Mouse (Mus musculus) heart, embryonic 15.5 days (tissue): ENCODE results near the gene Atxn2l. TPM values are rescaled to one million over a fixed set of nuclear protein-coding genes. Genes with fewer than 3 reads are reported as not detected.
"Not testable (repeated sequence)": the region's sequence is repeated elsewhere in the genome, so short reads cannot be mapped to it uniquely, and the experiment has no call there.

Source experiments
- ATAC-seq: fragments of 200-750 bp; cut with Nextera tagmentation; replicated peaks from 2 replicates; pipeline ENCODE4 v1.8.0; 2017; ENCODE audit warnings: low read depth, moderate TSS enrichment; ENCODE audit not compliant: insufficient number of reproducible peaks, insufficient read depth, low FRiP score
- H3K27ac ChIP-seq: fragments of 300-500 bp; sonication (generic); 2 replicates; pipeline ENCODE4 v1.5.1; 2015; ENCODE audit warnings: mild to moderate bottlenecking, inconsistent platforms
- H3K27me3 ChIP-seq: fragments of 300-500 bp; sonication (generic); 2 replicates; pipeline ENCODE4 v1.6.1; 2015; ENCODE audit warnings: inconsistent platforms
- H3K36me3 ChIP-seq: fragments of 300-500 bp; sonication (generic); 2 replicates; pipeline ENCODE4 v1.6.1; 2015; ENCODE audit warnings: mild to moderate bottlenecking, inconsistent platforms
- H3K4me1 ChIP-seq: fragments of 300-500 bp; sonication (generic); replicated peaks from 2 replicates; pipeline ENCODE4 v1.6.1; 2015; ENCODE audit warnings: inconsistent platforms
- H3K4me2 ChIP-seq: fragments of 300-500 bp; sonication (generic); 2 replicates; pipeline ENCODE4 v1.6.1; 2015; ENCODE audit warnings: inconsistent platforms, mild to moderate bottlenecking, moderate library complexity
- H3K4me3 ChIP-seq: fragments of 300-500 bp; sonication (generic); 2 replicates; pipeline ENCODE4 v1.5.1; 2015; ENCODE audit warnings: mild to moderate bottlenecking, inconsistent platforms
- H3K9ac ChIP-seq: fragments of 300-500 bp; sonication (generic); 2 replicates; pipeline ENCODE4 v1.6.1; 2015; ENCODE audit warnings: mild to moderate bottlenecking, inconsistent platforms
- H3K9me3 ChIP-seq: fragments of 300-500 bp; sonication (generic); replicated peaks from 2 replicates; pipeline ENCODE4 v1.6.1; 2016; ENCODE audit warnings: inconsistent platforms
- WGBS: fragments of 180-500 bp; shearing (Covaris S2); methylation state at CpG from one replicate; pipeline ENCODE4 v1.1.7; 2015; ENCODE audit warnings: mixed read lengths; 5-methylcytosine and 5-hydroxymethylcytosine counted together
- polyA plus RNA-seq: library from polyadenylated mRNA; unstranded; fragments of >200 nt; fragmentation: Nextera tagmentation; extraction: Ambion mirVana; gene quantifications from 2 replicates; pipeline ENCODE4 v1.2.1, GENCODE M21; 2015

The Atxn2l gene
- polyA plus RNA-seq, 1 experiment from 2014 or later: 31.0 TPM

DNA sequence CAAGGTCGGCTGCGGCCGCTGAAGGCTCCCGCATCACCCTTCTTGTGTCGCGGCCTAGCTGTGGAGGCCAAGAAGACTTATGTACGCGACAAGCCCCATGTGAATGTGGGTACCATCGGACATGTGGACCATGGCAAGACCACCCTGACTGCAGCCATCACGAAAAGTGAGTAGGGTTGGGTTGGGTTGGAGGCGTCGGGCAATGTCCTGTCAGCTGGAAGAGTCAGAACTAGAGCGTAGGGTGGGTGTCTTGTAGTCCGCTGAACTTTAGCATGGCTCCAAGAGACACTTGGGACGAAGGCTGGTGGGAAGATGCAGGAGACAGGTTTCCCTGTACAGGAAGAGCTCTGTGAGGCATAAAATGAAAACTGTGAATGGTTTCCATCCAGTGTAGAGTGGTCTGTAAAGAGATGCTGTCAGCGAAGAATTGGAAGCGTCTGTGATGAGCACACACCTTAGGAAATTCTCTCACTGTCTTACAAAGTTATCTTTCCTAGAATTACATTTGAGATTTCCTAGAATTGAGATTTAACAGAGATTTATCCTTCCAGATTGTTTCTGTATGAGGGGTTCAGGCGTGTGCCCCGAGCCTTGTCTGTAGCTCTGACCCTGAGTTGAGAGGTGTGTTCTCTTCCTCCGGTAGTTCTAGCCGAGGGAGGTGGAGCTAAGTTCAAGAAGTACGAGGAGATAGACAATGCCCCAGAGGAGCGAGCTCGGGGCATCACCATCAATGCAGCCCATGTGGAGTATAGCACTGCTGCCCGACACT, 15.4 kb downstream of the Atxn2l start:
- Histone ChIP-seq H3K4me3 (peak overlapping the region; percentile 78), H3K9ac (peak overlapping the region; percentile 81), H3K4me1 (peaks cover 11% of the 10 kb centered on the region), H3K27ac (peak overlapping the region; percentile 70), H3K4me2 (peak overlapping the region; percentile 82), H3K36me3 (peaks cover 37% of the 10 kb centered on the region)
- 11% methylated on average over 25 of the region's 25 CpGs for WGBS
- not testable (repeated sequence) for H3K27me3 ChIP-seq, H3K9me3 ChIP-seq
- 0 out of 2 replicates have a peak, but pooled peaks have one; percentile 2 for ATAC-seq

DNA sequence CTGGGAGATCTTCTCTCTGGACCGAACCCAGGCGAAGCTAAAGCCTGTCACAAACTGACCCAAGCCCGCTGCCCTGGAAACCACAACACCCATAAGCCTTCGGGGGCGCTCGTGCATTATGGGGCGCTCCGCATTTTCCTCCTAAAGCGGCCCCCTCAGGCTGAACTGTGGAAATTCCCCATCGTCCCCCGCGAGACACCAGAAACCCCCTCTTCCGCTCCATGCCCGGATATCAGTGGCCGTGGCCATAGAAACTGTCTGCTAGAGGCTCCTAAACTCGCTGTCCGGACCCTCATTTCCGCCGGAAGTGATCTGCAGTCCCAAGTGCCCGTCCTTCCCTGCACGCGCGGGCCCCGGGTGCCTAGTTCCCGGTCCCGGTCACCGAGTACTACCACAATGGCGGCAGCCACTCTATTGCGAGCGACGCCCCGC, 16.2 kb downstream of the Atxn2l start, which contains the start of gene Tufm:
Gene Tufm, plus strand, starts transcription at position 310 of the 432 bp plus-strand sequence.
- peak within 1 kb of the TSS; percentile 81 for H3K9ac ChIP-seq
- no peaks in the 10 kb centered on the region for H3K27me3 ChIP-seq
- H3K4me2 ChIP-seq: peak within 1 kb of the TSS; percentile 82
- peak; percentile 86 for ATAC-seq
- under 1% methylated on average over 32 of the region's 32 CpGs for WGBS
- no peaks in the 10 kb centered on the region for H3K9me3 ChIP-seq
- H3K4me1 ChIP-seq: peaks cover 14% of the 10 kb centered on the region
- peak within 1 kb of the TSS; percentile 78 for H3K4me3 ChIP-seq
- peaks cover 29% of the 10 kb centered on the region for H3K36me3 ChIP-seq
- peak within 1 kb of the TSS; percentile 70 for H3K27ac ChIP-seq

DNA sequence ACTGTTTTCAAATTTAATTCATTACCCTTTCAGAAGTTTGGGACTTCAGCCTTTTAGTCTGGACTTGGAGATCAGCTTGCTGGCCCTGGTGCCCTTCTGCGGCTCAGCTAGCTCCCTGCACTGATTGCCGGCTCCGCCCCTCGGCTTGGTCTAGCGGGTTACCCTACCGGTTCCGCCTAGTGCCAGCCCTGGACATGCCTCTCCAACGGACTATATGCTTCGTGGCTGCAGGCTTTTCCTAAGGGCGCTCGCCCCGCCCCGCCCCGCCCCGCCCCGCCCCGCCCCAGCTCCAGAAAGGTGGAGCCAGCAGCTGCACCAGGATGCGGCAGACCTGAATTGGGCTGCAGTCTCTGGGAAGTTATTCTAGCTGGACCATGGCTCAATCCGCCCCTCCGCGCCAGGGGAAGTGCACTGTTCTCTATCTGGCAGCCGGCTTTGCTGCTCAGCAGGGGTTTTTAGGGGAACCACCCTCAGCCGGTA, 20.8 kb downstream of the Atxn2l start:
- peak; percentile 87 for ATAC-seq
- peak overlapping the region; percentile 57 for H3K9ac ChIP-seq
- H3K27me3 ChIP-seq: no peaks in the 10 kb centered on the region
- peak overlapping the region; percentile 43 for H3K4me3 ChIP-seq
- no peaks in the 10 kb centered on the region for H3K36me3 ChIP-seq
- under 1% methylated on average over 23 of the region's 23 CpGs for WGBS
- peak overlapping the region; percentile 79 for H3K4me2 ChIP-seq
- H3K27ac ChIP-seq: peak overlapping the region; percentile 85
- no peaks in the 10 kb centered on the region for H3K9me3 ChIP-seq
- peaks cover 6% of the 10 kb centered on the region for H3K4me1 ChIP-seq

DNA sequence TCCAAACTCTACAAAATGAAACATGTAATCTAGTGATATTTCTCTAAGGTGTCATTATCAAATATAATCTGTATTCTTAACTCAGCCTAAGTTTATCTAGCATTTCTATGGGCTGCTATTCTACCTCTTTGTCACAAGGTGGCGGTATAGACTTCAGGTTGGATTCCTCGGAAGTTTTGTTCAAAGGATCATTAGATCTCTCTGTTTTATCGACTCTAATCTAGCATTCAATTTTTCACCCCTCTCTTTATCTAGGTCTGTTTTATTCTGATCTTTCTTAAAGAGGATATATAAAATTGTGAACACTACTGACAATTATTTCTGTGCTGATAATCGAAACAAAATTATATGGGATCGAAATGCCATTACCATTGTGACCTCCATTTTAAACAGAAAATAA, 21.5 kb downstream of the Atxn2l start:
- Histone ChIP-seq H3K27me3 (no peaks in the 10 kb centered on the region), H3K36me3 (no peaks in the 10 kb centered on the region), H3K4me2 (no peak overlapping the region), H3K9ac (no peak overlapping the region), H3K27ac (no peak overlapping the region), H3K4me3 (no peak overlapping the region), H3K4me1 (peaks cover 5% of the 10 kb centered on the region), H3K9me3 (no peaks in the 10 kb centered on the region)
- 18% methylated on average over 5 of the region's 5 CpGs for WGBS
- no peak for ATAC-seq

DNA sequence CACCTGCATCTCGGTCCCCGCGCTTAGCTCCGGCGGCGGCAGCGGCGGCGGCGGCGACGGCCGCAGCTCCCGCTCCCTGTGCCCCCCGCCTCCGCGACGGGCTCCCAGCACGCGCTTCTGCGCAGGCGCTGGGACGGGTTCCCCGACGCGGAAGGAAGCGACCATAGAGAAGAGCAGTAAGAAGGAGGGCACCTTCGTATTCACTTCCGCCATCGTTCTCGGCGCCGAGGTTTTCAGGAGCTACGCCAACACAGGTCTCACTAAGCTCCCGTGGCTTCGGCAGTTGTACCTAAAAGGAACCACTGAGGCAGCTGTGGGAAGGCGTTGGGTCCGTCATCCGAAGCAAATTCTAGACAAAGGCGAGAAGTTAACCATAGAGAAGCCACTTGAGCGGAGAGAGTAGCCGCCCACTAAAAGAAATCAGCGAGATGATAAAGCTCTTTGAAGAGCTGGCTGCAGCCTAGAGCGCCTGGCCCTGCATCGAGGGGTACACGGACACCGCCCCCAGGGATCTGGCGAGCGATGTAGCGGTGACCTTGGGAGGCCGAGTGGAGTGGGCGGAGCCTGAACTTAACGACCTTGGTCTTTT, 28.1 kb downstream of the Atxn2l start, which contains the start of gene Sh2b1:
Gene Sh2b1, minus strand, starts transcription at position 432 of the 589 bp plus-strand sequence.
- no peaks in the 10 kb centered on the region for H3K9me3 ChIP-seq
- peak within 1 kb of the TSS; percentile 86 for H3K4me2 ChIP-seq
- peaks cover 25% of the 10 kb centered on the region for H3K36me3 ChIP-seq
- peak; percentile 90 for ATAC-seq
- H3K4me3 ChIP-seq: peak within 1 kb of the TSS; percentile 82
- under 1% methylated on average over 53 of the region's 53 CpGs for WGBS
- H3K27me3 ChIP-seq: no peaks in the 10 kb centered on the region
- H3K27ac ChIP-seq: peak within 1 kb of the TSS; percentile 96
- H3K9ac ChIP-seq: peak within 1 kb of the TSS; percentile 90
- peaks cover 30% of the 10 kb centered on the region for H3K4me1 ChIP-seq

DNA sequence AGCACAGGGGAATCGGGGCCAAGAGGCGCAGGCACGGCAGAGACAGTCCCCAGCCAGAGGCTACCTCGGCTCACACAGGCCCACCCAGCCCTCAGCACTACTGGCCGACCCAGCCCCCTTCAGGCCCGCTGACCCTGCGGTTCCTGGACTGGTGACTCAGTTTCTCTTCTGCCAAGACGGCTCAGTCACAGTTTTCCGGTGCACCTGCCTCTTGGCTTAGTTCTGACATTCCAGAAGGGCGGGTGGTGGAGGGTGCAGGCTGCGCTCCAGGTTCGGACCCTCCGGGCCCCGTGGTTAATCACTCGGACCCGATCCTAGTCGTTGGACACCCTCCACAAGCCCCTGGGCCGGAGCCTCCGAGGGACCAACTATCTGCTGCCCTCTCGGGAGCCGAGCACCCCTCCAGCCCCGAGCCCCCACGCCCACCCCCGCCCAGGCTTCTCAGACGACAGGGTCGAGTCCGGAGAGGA, 28.7 kb downstream of the Atxn2l start:
- peaks cover 30% of the 10 kb centered on the region for H3K4me1 ChIP-seq
- H3K9me3 ChIP-seq: no peaks in the 10 kb centered on the region
- peaks cover 30% of the 10 kb centered on the region for H3K36me3 ChIP-seq
- H3K27ac ChIP-seq: peak overlapping the region; percentile 96
- peak overlapping the region; percentile 82 for H3K4me3 ChIP-seq
- H3K4me2 ChIP-seq: peak overlapping the region; percentile 86
- peak; percentile 20 for ATAC-seq
- WGBS: under 1% methylated on average over 25 of the region's 27 CpGs
- H3K27me3 ChIP-seq: no peaks in the 10 kb centered on the region
- peak overlapping the region; percentile 90 for H3K9ac ChIP-seq

DNA sequence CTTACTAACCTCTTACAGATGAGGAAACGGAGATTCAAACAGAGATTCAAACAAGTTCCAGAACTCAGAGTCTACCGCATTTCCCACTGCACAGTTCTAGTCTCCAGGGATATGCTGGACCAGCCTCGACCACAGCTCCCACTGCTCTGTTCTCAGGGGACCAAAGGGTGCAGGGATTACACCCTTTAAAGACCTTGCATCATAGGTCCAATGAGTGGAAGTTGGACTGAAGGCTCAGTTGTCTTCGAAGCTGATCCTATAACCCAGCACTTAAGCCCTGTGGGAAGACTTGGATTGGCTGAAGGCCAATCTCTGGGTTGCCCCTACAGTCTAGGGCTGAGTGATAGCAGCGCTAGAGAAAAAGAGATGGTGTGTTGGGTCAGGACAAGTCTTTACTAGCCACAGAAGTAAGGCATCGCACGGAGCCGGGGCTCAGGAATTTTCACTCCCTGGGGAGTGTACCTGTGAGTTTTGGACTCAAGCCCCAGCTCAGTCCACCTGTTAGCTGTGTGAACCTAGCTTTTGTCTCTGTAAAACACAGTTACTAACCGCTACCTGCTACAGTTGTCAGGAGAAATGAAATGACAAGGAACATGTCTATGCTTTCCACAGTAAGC, 29.7 kb downstream of the Atxn2l start:
- Histone ChIP-seq H3K4me1 (peaks cover 30% of the 10 kb centered on the region), H3K4me3 (peak overlapping the region; percentile 82)

DNA sequence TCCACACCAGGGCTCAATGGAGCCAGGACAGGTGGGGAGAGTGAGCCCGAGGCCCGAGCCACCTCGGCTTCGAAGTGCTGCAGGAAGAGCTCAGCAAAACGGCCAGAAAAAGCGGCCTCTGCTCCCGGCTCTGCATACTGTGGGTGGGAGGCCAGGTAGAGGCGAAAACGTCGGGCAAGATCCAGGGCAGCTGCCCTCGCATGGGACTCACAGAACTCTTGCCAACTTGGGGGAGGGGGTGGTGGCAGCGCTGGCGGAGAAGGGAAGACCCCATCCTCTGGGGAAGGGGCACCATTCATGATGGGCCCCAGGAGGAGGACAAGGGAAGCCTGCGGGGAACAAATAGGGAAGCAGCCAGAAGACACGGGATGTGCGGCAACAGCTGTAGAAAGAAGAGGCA, 30.5 kb downstream of the Atxn2l start:
- Histone ChIP-seq H3K27ac (no peak overlapping the region), H3K4me2 (no peak overlapping the region; the same call in 1 of the 2 replicates), H3K4me1 (peaks cover 30% of the 10 kb centered on the region), H3K9ac (peak overlapping the region; percentile 0; the same call in 1 of the 2 replicates), H3K4me3 (0 out of 2 replicates have a peak overlapping the region, but pooled peaks have one; percentile 82), H3K27me3 (no peaks in the 10 kb centered on the region), H3K36me3 (peaks cover 48% of the 10 kb centered on the region), H3K9me3 (no peaks in the 10 kb centered on the region)
- 89% methylated on average over 16 of the region's 16 CpGs for WGBS
- ATAC-seq: no peak

More for the DNA sequence above, 29.7 kb downstream of the Atxn2l start:
- H3K9me3 ChIP-seq: no peaks in the 10 kb centered on the region
- peak overlapping the region; percentile 86 for H3K4me2 ChIP-seq
- H3K27me3 ChIP-seq: no peaks in the 10 kb centered on the region
- peak overlapping the region; percentile 90; the same call in 1 of the 2 replicates for H3K9ac ChIP-seq
- peaks cover 39% of the 10 kb centered on the region for H3K36me3 ChIP-seq
- 0 out of 2 replicates have a peak overlapping the region, but pooled peaks have one; percentile 7 for H3K27ac ChIP-seq
- 70% methylated on average over 9 of the region's 9 CpGs for WGBS
- ATAC-seq: no peak

DNA sequence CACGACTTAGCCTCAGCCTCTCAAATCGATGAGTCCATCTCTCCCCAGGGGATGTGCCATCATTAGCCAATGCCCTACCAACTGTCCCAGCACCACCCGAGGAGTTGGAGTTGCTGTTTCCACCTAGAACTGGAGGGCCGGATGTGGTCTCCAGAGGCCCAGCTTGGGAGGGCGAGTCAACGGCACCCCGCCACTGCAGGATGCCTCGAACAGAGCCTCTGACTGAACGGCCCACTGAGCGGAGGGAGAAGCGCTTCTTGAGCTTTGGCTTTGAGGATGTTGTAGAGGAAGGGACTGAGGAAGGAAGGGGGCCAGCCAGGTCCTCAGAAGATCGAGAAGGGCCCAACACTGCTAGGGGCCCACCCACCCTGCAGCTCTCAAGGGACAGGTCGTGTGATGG, 30.9 kb downstream of the Atxn2l start:
- Histone ChIP-seq H3K4me2 (no peak overlapping the region; the same call in 1 of the 2 replicates), H3K4me3 (no peak overlapping the region), H3K27ac (no peak overlapping the region), H3K36me3 (peaks cover 52% of the 10 kb centered on the region), H3K9ac (no peak overlapping the region; the same call in 1 of the 2 replicates), H3K9me3 (no peaks in the 10 kb centered on the region), H3K4me1 (peaks cover 30% of the 10 kb centered on the region), H3K27me3 (no peaks in the 10 kb centered on the region)
- 82% methylated on average over 13 of the region's 13 CpGs for WGBS
- ATAC-seq: no peak

DNA sequence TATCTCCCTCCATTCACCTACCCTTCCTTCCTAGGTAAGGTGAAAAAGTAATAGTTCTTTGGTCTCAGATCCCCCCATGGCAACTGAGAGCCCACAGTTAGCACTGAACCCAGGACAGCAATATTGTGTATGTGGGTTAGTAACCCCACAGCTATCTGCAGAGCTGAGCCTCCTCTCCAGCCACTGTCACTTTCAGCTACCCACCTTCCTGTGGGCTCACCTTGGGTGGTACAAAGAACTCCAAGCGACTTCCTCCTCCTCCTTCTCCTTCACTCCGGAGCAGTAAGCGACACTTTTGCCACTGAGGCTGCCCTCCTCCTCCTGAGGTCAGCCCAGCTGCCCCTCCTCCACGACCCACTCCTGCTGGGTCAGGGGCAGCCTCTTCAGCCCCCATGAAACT, 31.4 kb downstream of the Atxn2l start:
- Histone ChIP-seq H3K9ac (no peak overlapping the region), H3K36me3 (peaks cover 56% of the 10 kb centered on the region), H3K9me3 (no peaks in the 10 kb centered on the region), H3K27me3 (no peaks in the 10 kb centered on the region), H3K4me2 (no peak overlapping the region), H3K4me1 (peaks cover 30% of the 10 kb centered on the region), H3K27ac (no peak overlapping the region), H3K4me3 (no peak overlapping the region)
- no peak for ATAC-seq
- WGBS: 73% methylated on average over 4 of the region's 4 CpGs

DNA sequence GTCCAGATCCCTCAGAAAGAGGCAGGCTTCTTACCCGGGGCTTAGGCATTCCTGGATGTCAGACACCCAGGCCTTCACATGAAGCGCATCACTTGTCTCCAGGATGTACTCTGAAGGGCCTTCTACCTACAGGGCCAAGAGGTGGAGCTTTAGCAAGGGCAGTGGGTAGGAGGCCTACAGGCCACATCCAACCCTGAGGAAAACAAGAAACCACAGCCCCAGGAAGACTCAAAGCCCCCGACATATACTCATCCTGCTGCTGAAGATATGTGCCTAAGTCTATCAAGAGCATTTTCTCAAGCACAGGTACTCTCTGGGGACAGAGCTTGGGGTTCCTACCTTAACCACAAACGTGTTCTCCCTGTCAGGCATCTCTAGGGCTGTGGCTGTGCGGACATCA, 31.9 kb downstream of the Atxn2l start:
- Histone ChIP-seq H3K27me3 (no peaks in the 10 kb centered on the region), H3K27ac (no peak overlapping the region), H3K4me3 (no peak overlapping the region), H3K4me2 (no peak overlapping the region), H3K36me3 (peaks cover 61% of the 10 kb centered on the region), H3K9ac (no peak overlapping the region), H3K9me3 (no peaks in the 10 kb centered on the region), H3K4me1 (peaks cover 34% of the 10 kb centered on the region)
- 88% methylated on average over 5 of the region's 5 CpGs for WGBS
- no peak for ATAC-seq
